18 mouse cellular contexts compared by ENCODE assay signal in genomic region chr2:134350894-134351501, GRCm38 (mm10).
DNase-seq lines count a peak whose midpoint lies in the region; ATAC-seq and TF ChIP-seq lines count a peak whose summit lies in the region.
"Had no signal": no experiment of that assay in that cellular context is flagged by ENCODE, and none has a peak within 500 bp of the region (broad histone marks: within the 10 kb centered on the region; RNA-seq: fewer than 3 reads in every experiment).

No protein-coding gene starts in this region.

- H3K36me3 ChIP-seq in hindbrain, embryonic 14.5 days (replicated peaks; ENCODE audit: control insufficient read depth, insufficient read depth) = no peaks in the 10 kb centered on the region
- H3K36me3 ChIP-seq in hindbrain, embryonic 11.5 days (ENCODE audit: control insufficient read depth, insufficient read depth, low read length) = no peaks in the 10 kb centered on the region
- H3K36me3 ChIP-seq in hindbrain, embryonic 16.5 days (ENCODE audit: control insufficient read depth, insufficient read depth, low read length) = no peaks in the 10 kb centered on the region
- no peaks in the 10 kb centered on the region for H3K36me3 ChIP-seq in thymus, adult 2 months (ENCODE audit: control insufficient read depth, insufficient read depth, low read length)

- no peak for TF ChIP-seq CTCF in brain, embryonic 14.5 days (IDR thresholded peaks at IDR 0.05; ENCODE audit: borderline replicate concordance, extremely low read depth, insufficient read depth, insufficient read length)
- TF ChIP-seq CTCF in thymus, adult 2 months (IDR thresholded peaks at IDR 0.05; ENCODE audit: borderline replicate concordance, control insufficient read depth, extremely low read depth, insufficient read depth, low read length, poor library complexity) = no peak

- peak; percentile 28 for DNase-seq in hindbrain, embryonic 14.5 days (ENCODE audit: low spot score)
- no peak for DNase-seq in hindbrain, embryonic 11.5 days (ENCODE audit: low spot score)
- peak; percentile 73 for DNase-seq in brain, embryonic 14.5 days (ENCODE audit: low read depth)
- DNase-seq in cerebellum, postnatal 14 days = peak; percentile 5 to 35
- no peak for DNase-seq in thymus, adult 2 months
- DNase-seq in ovary, postnatal 10 days (ENCODE audit: low spot score) = no peak
- no peak for DNase-seq in MN1 (ENCODE audit: low spot score)
- DNase-seq: adrenal gland, adult 8-10 months; embryo, embryonic 11 days; gastrocnemius, adult 2 months; heart, adult 11 months; lung, postnatal 14 days; thymus, postnatal 4 days had no signal

- H3K27ac ChIP-seq in hindbrain, embryonic 14.5 days = peak overlapping the region; percentile 40; the same call in 1 of the 2 replicates
- no peak overlapping the region for H3K27ac ChIP-seq in hindbrain, embryonic 11.5 days (ENCODE audit: low read depth, low read length)
- no peak overlapping the region for H3K27ac ChIP-seq in hindbrain, embryonic 16.5 days (ENCODE audit: low read depth, low read length)
- no peak overlapping the region for H3K27ac ChIP-seq in thymus, adult 2 months (ENCODE audit: control insufficient read depth, insufficient read depth, low read length)
- H3K27ac ChIP-seq: gastrocnemius, adult 2 months; kidney, postnatal 0 days; stomach, postnatal 0 days had no signal

- no peak overlapping the region for H3K9ac ChIP-seq in hindbrain, embryonic 14.5 days
- no peak overlapping the region for H3K9ac ChIP-seq in hindbrain, embryonic 11.5 days (ENCODE audit: low read depth, low read length)
- H3K9ac ChIP-seq in hindbrain, embryonic 16.5 days (ENCODE audit: low read depth, low read length) = no peak overlapping the region

- no peaks in the 10 kb centered on the region for H3K27me3 ChIP-seq in hindbrain, embryonic 14.5 days (ENCODE audit: control insufficient read depth, insufficient read depth, low read length)
- H3K27me3 ChIP-seq in hindbrain, embryonic 11.5 days (ENCODE audit: control insufficient read depth, insufficient read depth, low read length) = no peaks in the 10 kb centered on the region
- no peaks in the 10 kb centered on the region for H3K27me3 ChIP-seq in hindbrain, embryonic 16.5 days (replicated peaks; ENCODE audit: control insufficient read depth, insufficient read depth, low read length)
- no peaks in the 10 kb centered on the region for H3K27me3 ChIP-seq in thymus, adult 2 months (ENCODE audit: control insufficient read depth, insufficient read depth, low read length)

- no peaks in the 10 kb centered on the region for H3K4me1 ChIP-seq in hindbrain, embryonic 14.5 days (replicated peaks; ENCODE audit: control insufficient read depth, insufficient read depth, low read length)
- H3K4me1 ChIP-seq in hindbrain, embryonic 11.5 days (replicated peaks; ENCODE audit: control insufficient read depth, insufficient read depth, low read length) = no peaks in the 10 kb centered on the region
- H3K4me1 ChIP-seq in hindbrain, embryonic 16.5 days (ENCODE audit: control insufficient read depth, insufficient read depth, low read depth, low read length) = no peaks in the 10 kb centered on the region
- no peaks in the 10 kb centered on the region for H3K4me1 ChIP-seq in thymus, adult 2 months (replicated peaks; ENCODE audit: control insufficient read depth, insufficient read depth, low read length)

- 63% methylated on average over 8 of the region's 8 CpGs for WGBS in hindbrain, embryonic 14.5 days
- WGBS in hindbrain, embryonic 11.5 days = 90% methylated on average over 8 of the region's 8 CpGs
- 68% methylated on average over 8 of the region's 8 CpGs for WGBS in hindbrain, embryonic 16.5 days
- 92% methylated on average over 8 of the region's 8 CpGs for WGBS in thymus, adult 2 months

- ATAC-seq in hindbrain, embryonic 14.5 days (ENCODE audit: low FRiP score) = peak; percentile 55; the same call in 1 of the 2 replicates
- no peak for ATAC-seq in hindbrain, embryonic 11.5 days (ENCODE audit: low FRiP score)
- ATAC-seq in hindbrain, embryonic 16.5 days = peak; percentile 65; the same call in 1 of the 2 replicates
- ATAC-seq: CD4-positive, CD25-positive, alpha-beta regulatory T cell, adult 4 months had no signal

- TF ChIP-seq POLR2A in brain, embryonic 14.5 days (IDR thresholded peaks at IDR 0.05; ENCODE audit: borderline replicate concordance, extremely low read depth, insufficient read depth, insufficient read length, poor library complexity, severe bottlenecking) = no peak
- TF ChIP-seq POLR2A in thymus, adult 2 months (IDR thresholded peaks at IDR 0.05; ENCODE audit: control insufficient read depth, extremely low read depth, insufficient read depth, low read length, poor library complexity) = no peak

- H3K9me3 ChIP-seq in hindbrain, embryonic 14.5 days (ENCODE audit: control insufficient read depth, low read length) = no peaks in the 10 kb centered on the region
- no peaks in the 10 kb centered on the region for H3K9me3 ChIP-seq in hindbrain, embryonic 11.5 days (ENCODE audit: control insufficient read depth, low read length)
- H3K9me3 ChIP-seq in hindbrain, embryonic 16.5 days (ENCODE audit: control insufficient read depth, low read length) = no peaks in the 10 kb centered on the region

- H3K4me3 ChIP-seq in hindbrain, embryonic 14.5 days (replicated peaks; ENCODE audit: low read length) = no peak overlapping the region
- no peak overlapping the region for H3K4me3 ChIP-seq in hindbrain, embryonic 11.5 days (ENCODE audit: low read depth, low read length)
- H3K4me3 ChIP-seq in hindbrain, embryonic 16.5 days (ENCODE audit: low read length) = no peak overlapping the region
- no peak overlapping the region for H3K4me3 ChIP-seq in thymus, adult 2 months (ENCODE audit: control insufficient read depth, insufficient read depth, low read length)
- H3K4me3 ChIP-seq: erythroblast, embryonic 14.5 days; gastrocnemius, adult 2 months had no signal

- 0 out of 2 replicates have a peak overlapping the region, but pooled peaks have one; percentile 8 for H3K4me2 ChIP-seq in hindbrain, embryonic 14.5 days (replicated peaks)
- H3K4me2 ChIP-seq in hindbrain, embryonic 11.5 days (replicated peaks; ENCODE audit: low read depth, low read length) = no peak overlapping the region
- H3K4me2 ChIP-seq in hindbrain, embryonic 16.5 days (ENCODE audit: low read length) = 0 out of 2 replicates have a peak overlapping the region, but pooled peaks have one; percentile 3

Comparison
In these comparisons a context has a peak if more than half of its experiments do, and no peak if none do; other contexts are left out.
1. DNase-seq: peak in hindbrain, embryonic 14.5 days (single experiment), brain, embryonic 14.5 days (single experiment) and cerebellum, postnatal 14 days (2 of 2); none in hindbrain, embryonic 11.5 days (single experiment), thymus, adult 2 months (single experiment), ovary, postnatal 10 days (single experiment) and MN1 (single experiment).